Mouse (Mus musculus): ENCODE measurements at regions not wholly inside any gene's neighbourhood (a gene's known extent, or its start where the extent isn't known, plus 50 kb on each side); places are given as distances from the start of the nearest gene placed in this dataset.
A peak's percentile ranks its signal among the peaks of the same experiment; 100 is the strongest.

GRCm38 (mm10) chr13:60455033-60455619 is 146.6 kb upstream of the Dapk1 start:
- WGBS: 21% methylated on average over 15 of the region's 15 CpGs
- no peaks in the 10 kb centered on the region; the same call in 1 of the 2 replicates for H3K4me1 ChIP-seq (ENCODE audit: control insufficient read depth, insufficient read depth, low read length)
- DNase-seq: peak; percentile 71
- no peaks in the 10 kb centered on the region for H3K36me3 ChIP-seq (ENCODE audit: control insufficient read depth, insufficient read depth, low read length)
- no peak for TF ChIP-seq CTCF (conservative IDR thresholded peaks at IDR 0.05; ENCODE audit: insufficient read depth, insufficient read length, low read depth, low read length)
- TF ChIP-seq POLR2A (IDR thresholded peaks at IDR 0.05; ENCODE audit: low read depth, low read length): no peak
- H3K27me3 ChIP-seq (replicated peaks; ENCODE audit: control insufficient read depth, insufficient read depth, low read length): no peaks in the 10 kb centered on the region
- H3K4me3 ChIP-seq (ENCODE audit: insufficient read depth, low read depth, low read length): no peak overlapping the region
- H3K27ac ChIP-seq (ENCODE audit: insufficient read depth, low read depth, low read length): peak overlapping the region; percentile 62

- no peak overlapping the region for H3K27ac ChIP-seq (ENCODE audit: insufficient read depth, low read depth, low read length)
- H3K4me1 ChIP-seq (ENCODE audit: control insufficient read depth, insufficient read depth, low read length): no peaks in the 10 kb centered on the region
- WGBS: 47% methylated on average over 10 of the region's 10 CpGs
- H3K4me3 ChIP-seq (ENCODE audit: insufficient read depth, low read depth, low read length): no peak overlapping the region
- DNase-seq: no peak
- no peaks in the 10 kb centered on the region for H3K27me3 ChIP-seq (replicated peaks; ENCODE audit: control insufficient read depth, insufficient read depth, low read length)
- H3K36me3 ChIP-seq (ENCODE audit: control insufficient read depth, insufficient read depth, low read length): no peaks in the 10 kb centered on the region
- TF ChIP-seq CTCF (conservative IDR thresholded peaks at IDR 0.05; ENCODE audit: insufficient read depth, insufficient read length, low read depth, low read length) (no peak), POLR2A (IDR thresholded peaks at IDR 0.05; ENCODE audit: low read depth, low read length) (no peak)
Observed at GRCm38 (mm10) chr13:60455863-60456551, 145.7 kb upstream of the Dapk1 start.

- Histone ChIP-seq H3K4me1 (ENCODE audit: control insufficient read depth, insufficient read depth, low read length) (no peaks in the 10 kb centered on the region), H3K27ac (ENCODE audit: insufficient read depth, low read depth, low read length) (no peak overlapping the region), H3K36me3 (ENCODE audit: control insufficient read depth, insufficient read depth, low read length) (no peaks in the 10 kb centered on the region), H3K4me3 (ENCODE audit: insufficient read depth, low read depth, low read length) (no peak overlapping the region), H3K27me3 (replicated peaks; ENCODE audit: control insufficient read depth, insufficient read depth, low read length) (no peaks in the 10 kb centered on the region)
- TF ChIP-seq CTCF (conservative IDR thresholded peaks at IDR 0.05; ENCODE audit: insufficient read depth, insufficient read length, low read depth, low read length) (no peak), POLR2A (IDR thresholded peaks at IDR 0.05; ENCODE audit: low read depth, low read length) (no peak)
- no peak for DNase-seq
- WGBS: 80% methylated on average over 10 of the region's 10 CpGs
Observed at GRCm38 (mm10) chr13:60457277-60457676, 144.5 kb upstream of the Dapk1 start.

- no peak for DNase-seq
- Histone ChIP-seq H3K36me3 (ENCODE audit: control insufficient read depth, insufficient read depth, low read length) (no peaks in the 10 kb centered on the region), H3K27ac (ENCODE audit: insufficient read depth, low read depth, low read length) (no peak overlapping the region), H3K4me1 (ENCODE audit: control insufficient read depth, insufficient read depth, low read length) (no peaks in the 10 kb centered on the region), H3K4me3 (ENCODE audit: insufficient read depth, low read depth, low read length) (no peak overlapping the region), H3K27me3 (replicated peaks; ENCODE audit: control insufficient read depth, insufficient read depth, low read length) (no peaks in the 10 kb centered on the region)
- no peak for TF ChIP-seq CTCF (conservative IDR thresholded peaks at IDR 0.05; ENCODE audit: insufficient read depth, insufficient read length, low read depth, low read length)
- no peak for TF ChIP-seq POLR2A (IDR thresholded peaks at IDR 0.05; ENCODE audit: low read depth, low read length)
- WGBS: 88% methylated on average over 5 of the region's 5 CpGs
Observed at GRCm38 (mm10) chr13:60459002-60459401, 142.7 kb upstream of the Dapk1 start.

GRCm38 (mm10) chr13:60466553-60467313 is 135.0 kb upstream of the Dapk1 start:
- DNase-seq: no peak
- no peaks in the 10 kb centered on the region for H3K4me1 ChIP-seq (ENCODE audit: control insufficient read depth, insufficient read depth, low read length)
- H3K27ac ChIP-seq (ENCODE audit: insufficient read depth, low read depth, low read length): no peak overlapping the region
- 85% methylated on average over 5 of the region's 5 CpGs for WGBS
- TF ChIP-seq POLR2A (IDR thresholded peaks at IDR 0.05; ENCODE audit: low read depth, low read length) (no peak), CTCF (conservative IDR thresholded peaks at IDR 0.05; ENCODE audit: insufficient read depth, insufficient read length, low read depth, low read length) (no peak)
- no peak overlapping the region for H3K4me3 ChIP-seq (ENCODE audit: insufficient read depth, low read depth, low read length)
- H3K27me3 ChIP-seq (replicated peaks; ENCODE audit: control insufficient read depth, insufficient read depth, low read length): no peaks in the 10 kb centered on the region
- no peaks in the 10 kb centered on the region for H3K36me3 ChIP-seq (ENCODE audit: control insufficient read depth, insufficient read depth, low read length)

GRCm38 (mm10) chr13:60467821-60468579 is 133.7 kb upstream of the Dapk1 start:
- WGBS: 21% methylated on average over 11 of the region's 11 CpGs
- H3K36me3 ChIP-seq (ENCODE audit: control insufficient read depth, insufficient read depth, low read length): no peaks in the 10 kb centered on the region
- H3K27ac ChIP-seq (ENCODE audit: insufficient read depth, low read depth, low read length): no peak overlapping the region
- H3K4me1 ChIP-seq (ENCODE audit: control insufficient read depth, insufficient read depth, low read length): no peaks in the 10 kb centered on the region
- TF ChIP-seq POLR2A (IDR thresholded peaks at IDR 0.05; ENCODE audit: low read depth, low read length) (no peak), CTCF (conservative IDR thresholded peaks at IDR 0.05; ENCODE audit: insufficient read depth, insufficient read length, low read depth, low read length) (0 out of 2 replicates have a peak, but pooled peaks have one; percentile 21)
- no peaks in the 10 kb centered on the region for H3K27me3 ChIP-seq (replicated peaks; ENCODE audit: control insufficient read depth, insufficient read depth, low read length)
- no peak overlapping the region for H3K4me3 ChIP-seq (ENCODE audit: insufficient read depth, low read depth, low read length)
- peak; percentile 69 for DNase-seq

Measured in kidney, adult 2 months (tissue).